Mouse (Mus musculus) B cell, adult 62 days (primary cell): Measurements from ENCODE around the gene Vps37c. TPM values are rescaled to one million over a fixed set of nuclear protein-coding genes. Genes with fewer than 3 reads are reported as not detected.

Source experiments
- total RNA-seq: library from RNA; stranded (reverse); gene quantifications from 4 replicates; pipeline ENCODE4 v1.2.4, GENCODE M21; 2023

Gene Vps37c
- 19.0 to 23.7 TPM (median 23.0 TPM) in 4 replicates for total RNA-seq

DNA sequence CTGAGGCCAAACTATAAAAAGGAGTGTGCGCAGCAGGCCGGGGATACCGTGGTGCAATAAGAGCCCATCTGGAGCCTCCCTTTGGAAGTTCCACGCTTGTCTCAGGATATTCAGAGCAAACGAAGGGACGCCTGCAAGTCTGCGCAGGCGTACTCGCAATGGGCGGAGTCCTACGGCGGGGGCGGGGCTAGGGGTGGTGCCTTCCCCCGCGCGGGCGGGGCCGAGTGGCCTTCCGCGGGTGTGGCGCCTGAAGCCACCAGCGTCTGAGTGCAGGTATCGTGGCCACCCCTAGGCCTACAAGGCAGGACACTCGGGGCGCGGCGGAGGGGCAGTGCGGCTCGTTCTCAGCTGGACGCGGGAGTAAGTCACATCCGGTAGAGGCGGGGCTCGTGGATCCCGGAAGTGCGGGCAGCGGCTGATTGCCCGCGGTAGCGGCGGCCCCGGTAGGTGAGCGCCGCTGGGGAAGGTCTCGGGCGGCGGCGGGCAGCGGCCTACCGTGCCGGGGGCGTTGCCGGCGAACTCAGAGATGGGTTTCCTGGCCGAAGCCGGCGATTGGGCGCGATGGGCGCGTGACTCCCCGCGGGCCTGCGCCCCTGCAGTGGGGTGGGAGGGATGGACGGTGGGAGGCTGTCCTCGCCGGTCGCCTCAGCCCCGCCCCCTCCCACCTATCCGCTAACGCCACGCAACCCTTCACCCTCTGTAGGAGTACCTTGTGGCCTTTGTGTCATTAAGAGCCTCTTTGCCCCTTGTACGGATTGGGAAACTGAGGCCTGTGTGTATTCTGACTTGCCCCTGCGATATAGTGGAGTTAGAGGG is at the start of gene Vps37c:
Gene Vps37c (plus strand): TSS at position 199 of the 816 bp plus-strand sequence.

GRCm38 (mm10) chr19:10677915-10678771 is 10.4 kb upstream of the Vps37c start, which contains the start of gene Pga5:
Gene Pga5 (minus strand): TSS chr19:10678071.

DNA sequence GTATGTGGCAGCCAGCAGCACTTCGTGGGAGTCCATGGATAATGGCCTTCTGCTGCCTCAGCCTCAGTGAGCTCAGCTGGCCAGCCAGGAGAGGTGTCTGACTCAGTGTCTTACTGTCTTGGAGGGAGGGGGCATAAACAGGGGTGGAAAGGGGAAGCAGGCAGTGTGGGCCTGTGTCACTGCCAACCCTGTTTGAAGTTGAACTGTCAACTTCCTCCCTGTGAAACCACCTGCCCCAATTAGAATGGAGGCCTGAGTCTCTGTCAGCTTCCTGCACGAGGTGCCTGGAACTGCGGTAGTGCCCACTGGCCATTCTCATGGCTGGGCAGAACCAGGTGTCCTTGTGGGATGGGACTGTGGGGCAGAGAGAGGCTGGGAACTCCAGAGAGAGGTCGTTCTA is 50.3 kb downstream of the Vps37c start, which contains the start of gene Cd5:
Gene Cd5 (minus strand): TSS at position 192 of the 400 bp plus-strand sequence.

Other genes with a start within 250 kb of the Vps37c start
- 1.5 to 3.5 TPM (median 1.8 TPM) in 4 replicates for gene Lrrc10b, start 231.3 kb upstream of the Vps37c start, total RNA-seq
- gene Ppp1r32, start 205.8 kb upstream of the Vps37c start, total RNA-seq, result 5.1 to 6.7 TPM (median 5.9 TPM) in 4 replicates
- gene Cpsf7, start 163.5 kb upstream of the Vps37c start, total RNA-seq, result 172 to 176 TPM (median 175 TPM) in 4 replicates
- gene Sdhaf2, start 162.6 kb upstream of the Vps37c start, total RNA-seq, result 55.9 to 71.1 TPM (median 63.4 TPM) in 4 replicates
- gene Tmem216, start 132.5 kb upstream of the Vps37c start, total RNA-seq, result 7.9 to 13.0 TPM (median 9.0 TPM) in 4 replicates
- gene Cyb561a3, start 111.6 kb upstream of the Vps37c start, total RNA-seq, result 188 to 204 TPM (median 196 TPM) in 4 replicates
- 6.6 to 10.6 TPM (median 8.2 TPM) in 4 replicates for gene Tmem138, start 111.4 kb upstream of the Vps37c start, total RNA-seq
- 162 to 176 TPM (median 168 TPM) in 4 replicates for gene Ddb1, start 83.4 kb upstream of the Vps37c start, total RNA-seq
- 3.2 to 6.2 TPM (median 4.1 TPM) in 4 replicates for gene Tkfc, start 83.1 kb upstream of the Vps37c start, total RNA-seq
- gene Vwce, start 54.5 kb upstream of the Vps37c start, total RNA-seq, result 0.36 to 1.3 TPM (median 0.75 TPM) in 3 of 4 replicates, not detected in the other
- not detected in 4 replicates for gene Pga5, start 10.7 kb upstream of the Vps37c start, total RNA-seq
- 1.2 to 3.2 TPM (median 1.6 TPM) in 4 replicates for gene Cd5, start 50.3 kb downstream of the Vps37c start, total RNA-seq
- 0.24 to 0.73 TPM in 2 of 4 replicates, not detected in the others for gene Cd6, start 141.3 kb downstream of the Vps37c start, total RNA-seq
- 30.3 to 56.1 TPM (median 39.7 TPM) in 4 replicates for gene Slc15a3, start 151.0 kb downstream of the Vps37c start, total RNA-seq
- gene Tmem132a, start 181.2 kb downstream of the Vps37c start, total RNA-seq, result 0.28 to 2.0 TPM (median 0.51 TPM) in 4 replicates
- gene Tmem109, start 193.3 kb downstream of the Vps37c start, total RNA-seq, result 24.4 to 29.2 TPM (median 25.2 TPM) in 4 replicates
- gene Prpf19, start 206.5 kb downstream of the Vps37c start, total RNA-seq, result 107 to 138 TPM (median 121 TPM) in 4 replicates
- not detected in 4 replicates for gene Zp1, start 231.9 kb downstream of the Vps37c start, total RNA-seq
- not detected in 4 replicates for gene Ptgdr2, start 248.4 kb downstream of the Vps37c start, total RNA-seq